Mouse (Mus musculus) layer of hippocampus, adult 2 months (tissue): ENCODE measurements around the gene Usp46. TPM values are rescaled to one million over a fixed set of nuclear protein-coding genes. Genes with fewer than 3 reads are reported as not detected.

Source experiments
- DNase-seq, 2 experiments: peaks; one replicate each; pipeline ENCODE4 v3.0.0; 2022; ENCODE audit warnings: low spot score in 2 of 2
- H3K27ac ChIP-seq: fragments of 200-600 bp; 2 replicates; pipeline ENCODE4 v1.8.1; 2022
- H3K4me3 ChIP-seq: fragments of 200-600 bp; 2 replicates; pipeline ENCODE4 v1.8.1; 2022; ENCODE audit warnings: mild to moderate bottlenecking
- CTCF ChIP-seq: fragments of 200-600 bp; conservative IDR thresholded peaks from 2 replicates; pipeline ENCODE4 v1.8.1; 2022; ENCODE audit warnings: antibody characterized with exemption, mild to moderate bottlenecking, moderate library complexity
- total RNA-seq, 2 experiments: library from RNA; stranded (reverse); gene quantifications; 2 replicates each; pipeline ENCODE4 v1.2.3; 2021

The Usp46 gene
- total RNA-seq, 2 experiments from 2014 or later, result 135 to 138 TPM

GRCm38 (mm10) chr5:74065565-74066275 lies 2.5 kb downstream of the Usp46 start:
- Histone ChIP-seq H3K27ac (no peak overlapping the region), H3K4me3 (no peak overlapping the region; the same call in 1 of the 2 replicates)
- TF ChIP-seq CTCF, result no peak
- DNase-seq, result no peak

- H3K4me3 ChIP-seq, result no peak overlapping the region; the same call in 1 of the 2 replicates
- no peak overlapping the region for H3K27ac ChIP-seq
- DNase-seq, result no peak
- TF ChIP-seq CTCF, result no peak
These were observed 3.4 kb downstream of the Usp46 start for GRCm38 (mm10) chr5:74064844-74065243.

- no peak overlapping the region for H3K27ac ChIP-seq
- TF ChIP-seq CTCF, result no peak
- DNase-seq, result no peak
- H3K4me3 ChIP-seq, result no peak overlapping the region
These were observed 4.9 kb downstream of the Usp46 start for GRCm38 (mm10) chr5:74063226-74063747.

- no peak overlapping the region for H3K27ac ChIP-seq
- no peak for TF ChIP-seq CTCF
- H3K4me3 ChIP-seq, result no peak overlapping the region
- DNase-seq, result no peak
These were observed 6.0 kb downstream of the Usp46 start for GRCm38 (mm10) chr5:74062266-74062665.

GRCm38 (mm10) chr5:74061408-74062047 lies 6.7 kb downstream of the Usp46 start:
- Histone ChIP-seq H3K27ac (peak overlapping the region; percentile 21), H3K4me3 (peak overlapping the region; percentile 33)
- TF ChIP-seq CTCF, result no peak
- peak; percentile 30 to 46 for DNase-seq

GRCm38 (mm10) chr5:74052171-74052909 lies 15.9 kb downstream of the Usp46 start:
- Histone ChIP-seq H3K27ac (peak overlapping the region; percentile 67; the same call in 1 of the 2 replicates), H3K4me3 (no peak overlapping the region)
- no peak for TF ChIP-seq CTCF
- DNase-seq, result no peak

- no peak overlapping the region for H3K4me3 ChIP-seq
- TF ChIP-seq CTCF, result no peak
- peak overlapping the region; percentile 67 for H3K27ac ChIP-seq
These were observed 16.6 kb downstream of the Usp46 start for GRCm38 (mm10) chr5:74051394-74052170.

GRCm38 (mm10) chr5:74050903-74051302 lies 17.3 kb downstream of the Usp46 start:
- DNase-seq, result no peak
- no peak overlapping the region for H3K4me3 ChIP-seq
- 0 out of 2 replicates have a peak overlapping the region, but pooled peaks have one; percentile 67 for H3K27ac ChIP-seq
- TF ChIP-seq CTCF, result no peak

More at GRCm38 (mm10) chr5:74051394-74052170, 16.6 kb downstream of the Usp46 start:
- DNase-seq, result no peak

GRCm38 (mm10) chr5:74048846-74049495 lies 19.3 kb downstream of the Usp46 start:
- DNase-seq, result no peak
- Histone ChIP-seq H3K27ac (peak overlapping the region; percentile 40), H3K4me3 (peak overlapping the region; percentile 8; the same call in 1 of the 2 replicates)
- no peak for TF ChIP-seq CTCF

- no peak for TF ChIP-seq CTCF
- no peak overlapping the region for H3K4me3 ChIP-seq
- no peak overlapping the region for H3K27ac ChIP-seq
- DNase-seq, result no peak
These were observed 23.6 kb downstream of the Usp46 start for GRCm38 (mm10) chr5:74044591-74044990.

GRCm38 (mm10) chr5:74042796-74043340 lies 25.4 kb downstream of the Usp46 start:
- no peak overlapping the region for H3K27ac ChIP-seq
- DNase-seq, result no peak
- H3K4me3 ChIP-seq, result no peak overlapping the region
- no peak for TF ChIP-seq CTCF

- H3K4me3 ChIP-seq, result no peak overlapping the region
- H3K27ac ChIP-seq, result no peak overlapping the region
- no peak for DNase-seq
- TF ChIP-seq CTCF, result no peak
These were observed 27.7 kb downstream of the Usp46 start for GRCm38 (mm10) chr5:74040541-74040940.
